Mouse (Mus musculus) cerebellum, adult 2 months (tissue): Measurements from ENCODE around the gene Tmprss9.

ENCODE experiments used
- CTCF ChIP-seq: fragments of 200-500 bp; IDR thresholded peaks from 2 replicates; pipeline ENCODE4 v1.5.1; 2011; ENCODE audit warnings: low read depth, mild to moderate bottlenecking, control low read depth, low read length, moderate library complexity, borderline replicate concordance; ENCODE audit not compliant: insufficient read depth
- POLR2A ChIP-seq: fragments of 200-500 bp; IDR thresholded peaks from 2 replicates; pipeline ENCODE4 v1.6.1; 2011; ENCODE audit warnings: low read length, control low read depth, borderline replicate concordance; ENCODE audit not compliant: insufficient read depth

DNA sequence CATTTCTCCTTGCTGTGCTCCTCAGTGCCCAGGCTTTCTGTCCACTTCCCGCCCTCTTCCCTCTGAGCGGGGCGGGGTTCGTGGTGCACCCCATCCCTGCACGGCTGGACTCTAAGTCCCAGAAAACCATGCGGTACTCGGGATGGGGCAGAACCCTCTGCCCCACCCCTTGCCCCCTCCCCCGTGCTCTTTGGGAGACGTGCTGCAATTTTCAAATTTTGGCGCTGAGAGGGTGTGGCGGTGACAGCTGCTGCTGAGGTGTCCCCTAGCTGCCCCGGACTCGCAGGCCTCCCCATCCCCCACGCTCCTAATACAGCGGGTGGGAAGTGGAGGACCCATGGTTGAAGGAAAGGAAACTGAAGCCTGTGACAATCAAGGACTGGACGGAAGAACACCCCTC lies 50.3 kb downstream of the Tmprss9 start:
- no peak for TF ChIP-seq POLR2A
- TF ChIP-seq CTCF = no peak
